Mouse (Mus musculus) CH12.LX (cell line): ENCODE results near the gene Enpp6. TPM values are rescaled to one million over a fixed set of nuclear protein-coding genes. Genes with fewer than 3 reads are reported as not detected.

Source experiments
- DNase-seq: peaks from one replicate; pipeline ENCODE4 v3.0.0-alpha.2; 2013; ENCODE audit errors: extremely low read depth
- H3K27ac ChIP-seq: 2 replicates; pipeline ENCODE4 v1.5.1; 2012; ENCODE audit warnings: low read depth, mild to moderate bottlenecking, control low read depth, moderate library complexity; ENCODE audit not compliant: insufficient read depth
- H3K27me3 ChIP-seq: replicated peaks from 2 replicates; pipeline ENCODE3; 2012; ENCODE audit warnings: inconsistent platforms
- H3K36me3 ChIP-seq, 2 experiments: replicated peaks in 1 of 2; 2 replicates each; pipeline versions ENCODE3 to v1.6.1; 2012; ENCODE audit warnings: inconsistent platforms in 1 of 2, low read length in 1 of 2, mild to moderate bottlenecking in 1 of 2, mixed read lengths in 1 of 2, moderate library complexity in 1 of 2; ENCODE audit not compliant: control insufficient read depth in 1 of 2, insufficient read depth in 1 of 2
- H3K4me1 ChIP-seq, 2 experiments: 2 replicates each; pipeline ENCODE4 v1.6.1; 2012; ENCODE audit warnings: inconsistent platforms in 1 of 2, moderate library complexity in 1 of 2; ENCODE audit not compliant: insufficient read depth in 2 of 2, control insufficient read depth in 1 of 2
- H3K4me2 ChIP-seq: 2 replicates; pipeline ENCODE4 v1.6.1; 2012; ENCODE audit warnings: low read depth, mild to moderate bottlenecking, control low read depth; ENCODE audit not compliant: poor library complexity, insufficient read depth, severe bottlenecking
- H3K4me3 ChIP-seq, 3 experiments: fragments of 150-350 bp in 1 of 3; sonication (generic) in 1 of 3; replicated peaks in 1 of 3; 2 replicates each; pipeline versions ENCODE3 to v1.5.1; 2011 to 2012; ENCODE audit warnings: low read depth in 2 of 3, low read length in 2 of 3, mild to moderate bottlenecking in 2 of 3, moderate library complexity in 2 of 3, control low read depth in 1 of 3, improper control_type of control experiment in 1 of 3, inconsistent platforms in 1 of 3, mixed read lengths in 1 of 3; ENCODE audit not compliant: poor library complexity in 1 of 3
- H3K79me2 ChIP-seq: replicated peaks from 2 replicates; pipeline ENCODE4 v1.6.1; 2012; ENCODE audit warnings: mild to moderate bottlenecking, moderate library complexity; ENCODE audit not compliant: control insufficient read depth, poor library complexity, insufficient read depth, severe bottlenecking; ENCODE audit errors: extremely low read depth
- H3K9ac ChIP-seq: 2 replicates; pipeline ENCODE4 v1.6.1; 2012; ENCODE audit warnings: low read depth, mild to moderate bottlenecking, control low read depth, moderate library complexity; ENCODE audit not compliant: insufficient read depth
- H3K9me3 ChIP-seq: replicated peaks from 2 replicates; pipeline ENCODE3; 2012; ENCODE audit warnings: low read length, inconsistent platforms, mixed read lengths
- BHLHE40 ChIP-seq: IDR thresholded peaks from 2 replicates; pipeline ENCODE4 v1.6.1; 2011; ENCODE audit warnings: mild to moderate bottlenecking, low read depth, low read length, improper control_type of control experiment
- CHD1 ChIP-seq: IDR thresholded peaks from 2 replicates; pipeline ENCODE4 v1.6.1; 2012; ENCODE audit warnings: low read depth, low read length, improper control_type of control experiment, inconsistent platforms
- CHD2 ChIP-seq: IDR thresholded peaks from 2 replicates; pipeline ENCODE4 v1.6.1; 2011; ENCODE audit warnings: low read length, improper control_type of control experiment
- CTCF ChIP-seq, 2 experiments: IDR thresholded peaks in 1 of 2; conservative IDR thresholded peaks in 1 of 2; 2 replicates each; pipeline ENCODE4 v1.5.1; 2011 to 2012; ENCODE audit warnings: low read depth in 2 of 2, low read length in 2 of 2, improper control_type of control experiment in 1 of 2, inconsistent platforms in 1 of 2, mild to moderate bottlenecking in 1 of 2, moderate library complexity in 1 of 2
- E2F4 ChIP-seq: IDR thresholded peaks from 2 replicates; pipeline ENCODE4 v1.6.1; 2011; ENCODE audit warnings: low read depth, low read length, improper control_type of control experiment; ENCODE audit not compliant: insufficient replicate concordance
- ELF1 ChIP-seq: IDR thresholded peaks from 2 replicates; pipeline ENCODE4 v1.6.1; 2014; ENCODE audit warnings: low read depth, mild to moderate bottlenecking, inconsistent platforms, low read length, improper control_type of control experiment
- EP300 ChIP-seq: IDR thresholded peaks from 2 replicates; pipeline ENCODE4 v1.6.1; 2011; ENCODE audit warnings: low read length, improper control_type of control experiment
- ETS1 ChIP-seq: conservative IDR thresholded peaks from 2 replicates; pipeline ENCODE4 v1.6.1; 2012; ENCODE audit warnings: low read depth, mild to moderate bottlenecking, inconsistent platforms, low read length, improper control_type of control experiment, moderate library complexity
- GABPA ChIP-seq: IDR thresholded peaks from 2 replicates; pipeline ENCODE4 v1.6.1; 2012; ENCODE audit warnings: low read depth, low read length, improper control_type of control experiment, inconsistent platforms; ENCODE audit not compliant: insufficient replicate concordance
- HCFC1 ChIP-seq: IDR thresholded peaks from 2 replicates; pipeline ENCODE4 v1.6.1; 2012; ENCODE audit warnings: low read depth, mild to moderate bottlenecking, inconsistent platforms, low read length, improper control_type of control experiment
- IRF4 ChIP-seq: IDR thresholded peaks from 2 replicates; pipeline ENCODE4 v1.6.1; 2014; ENCODE audit warnings: low read depth, mild to moderate bottlenecking, inconsistent platforms, low read length, improper control_type of control experiment
- JUN ChIP-seq: IDR thresholded peaks from 2 replicates; pipeline ENCODE4 v1.6.1; 2011; ENCODE audit warnings: low read depth, mild to moderate bottlenecking, low read length, improper control_type of control experiment, moderate library complexity; ENCODE audit not compliant: insufficient read depth
- JUND ChIP-seq: conservative IDR thresholded peaks from 2 replicates; pipeline ENCODE4 v1.6.1; 2011; ENCODE audit warnings: low read depth, low read length, improper control_type of control experiment
- KAT2A ChIP-seq: IDR thresholded peaks from 2 replicates; pipeline ENCODE4 v1.6.1; 2012; ENCODE audit warnings: low read length, improper control_type of control experiment, inconsistent platforms; ENCODE audit not compliant: insufficient replicate concordance
- MAFK ChIP-seq: IDR thresholded peaks from 2 replicates; pipeline ENCODE4 v1.6.1; 2011; ENCODE audit warnings: low read length, improper control_type of control experiment; ENCODE audit not compliant: insufficient replicate concordance
- MAX ChIP-seq: IDR thresholded peaks from 2 replicates; pipeline ENCODE4 v1.6.1; 2011; ENCODE audit warnings: low read length, improper control_type of control experiment
- MAZ ChIP-seq: IDR thresholded peaks from 2 replicates; pipeline ENCODE4 v1.6.1; 2012; ENCODE audit warnings: low read depth, mild to moderate bottlenecking, inconsistent platforms, low read length, improper control_type of control experiment, moderate library complexity
- MEF2A ChIP-seq: IDR thresholded peaks from 2 replicates; pipeline ENCODE4 v1.6.1; 2014; ENCODE audit warnings: low read depth, mild to moderate bottlenecking, inconsistent platforms, low read length, improper control_type of control experiment, borderline replicate concordance
- MXI1 ChIP-seq: IDR thresholded peaks from 2 replicates; pipeline ENCODE4 v1.6.1; 2011; ENCODE audit warnings: mild to moderate bottlenecking, low read depth, low read length, improper control_type of control experiment
- MYC ChIP-seq: IDR thresholded peaks from 2 replicates; pipeline ENCODE4 v1.6.1; 2011; ENCODE audit warnings: low read depth, mild to moderate bottlenecking, improper control_type of control experiment, low read length
- NELFE ChIP-seq: IDR thresholded peaks from 2 replicates; pipeline ENCODE4 v1.6.1; 2011; ENCODE audit warnings: low read depth, low read length, improper control_type of control experiment
- NRF1 ChIP-seq: IDR thresholded peaks from 2 replicates; pipeline ENCODE4 v1.6.1; 2014; ENCODE audit warnings: low read depth, mild to moderate bottlenecking, inconsistent platforms, low read length, improper control_type of control experiment, moderate library complexity
- PAX5 ChIP-seq: IDR thresholded peaks from 2 replicates; pipeline ENCODE4 v1.6.1; 2012; ENCODE audit warnings: low read length, inconsistent platforms, mixed read lengths
- POLR2A ChIP-seq: IDR thresholded peaks from 2 replicates; pipeline ENCODE4 v1.6.1; 2011; ENCODE audit warnings: low read depth, mild to moderate bottlenecking, improper control_type of control experiment, low read length
- POLR2AphosphoS2 ChIP-seq: IDR thresholded peaks from 2 replicates; pipeline ENCODE4 v1.6.1; 2011; ENCODE audit warnings: low read depth, low read length, improper control_type of control experiment
- RAD21 ChIP-seq: IDR thresholded peaks from 2 replicates; pipeline ENCODE4 v1.6.1; 2011; ENCODE audit warnings: low read depth, mild to moderate bottlenecking, low read length, improper control_type of control experiment, moderate library complexity
- RCOR1 ChIP-seq: conservative IDR thresholded peaks from 2 replicates; pipeline ENCODE4 v1.6.1; 2012; ENCODE audit warnings: low read depth, mild to moderate bottlenecking, inconsistent platforms, low read length, improper control_type of control experiment
- SIN3A ChIP-seq: IDR thresholded peaks from 2 replicates; pipeline ENCODE4 v1.6.1; 2012; ENCODE audit warnings: low read length, improper control_type of control experiment, inconsistent platforms
- SMC3 ChIP-seq: IDR thresholded peaks from 2 replicates; pipeline ENCODE4 v1.6.1; 2011; ENCODE audit warnings: low read depth, low read length, improper control_type of control experiment
- TBP ChIP-seq: conservative IDR thresholded peaks from 2 replicates; pipeline ENCODE4 v1.6.1; 2011; ENCODE audit warnings: low read depth, low read length, improper control_type of control experiment
- TCF12 ChIP-seq: IDR thresholded peaks from 2 replicates; pipeline ENCODE4 v1.6.1; 2014; ENCODE audit warnings: low read depth, mild to moderate bottlenecking, inconsistent platforms, low read length, improper control_type of control experiment
- UBTF ChIP-seq: IDR thresholded peaks from 2 replicates; pipeline ENCODE4 v1.6.1; 2012; ENCODE audit warnings: low read depth, mild to moderate bottlenecking, inconsistent platforms, low read length, improper control_type of control experiment, moderate library complexity
- USF1 ChIP-seq: IDR thresholded peaks from 2 replicates; pipeline ENCODE4 v1.6.1; 2014; ENCODE audit warnings: low read depth, mild to moderate bottlenecking, inconsistent platforms, low read length, improper control_type of control experiment
- USF2 ChIP-seq: conservative IDR thresholded peaks from 2 replicates; pipeline ENCODE4 v1.6.1; 2011; ENCODE audit warnings: low read depth, low read length, improper control_type of control experiment
- ZC3H11A ChIP-seq: IDR thresholded peaks from 2 replicates; pipeline ENCODE4 v1.6.1; 2012; ENCODE audit warnings: low read depth, mild to moderate bottlenecking, inconsistent platforms, low read length, improper control_type of control experiment
- ZKSCAN1 ChIP-seq: IDR thresholded peaks from 2 replicates; pipeline ENCODE4 v1.6.1; 2012; ENCODE audit warnings: low read depth, inconsistent platforms, low read length, improper control_type of control experiment, borderline replicate concordance
- ZMIZ1 ChIP-seq: IDR thresholded peaks from 2 replicates; pipeline ENCODE4 v1.6.1; 2012; ENCODE audit warnings: low read depth, mild to moderate bottlenecking, inconsistent platforms, low read length, improper control_type of control experiment
- ZNF384 ChIP-seq: IDR thresholded peaks from 2 replicates; pipeline ENCODE4 v1.6.1; 2012; ENCODE audit warnings: low read depth, low read length, improper control_type of control experiment, inconsistent platforms
- dilution Hi-C: fragments of 300-500 bp; cut with MboI; formaldehyde crosslinking; loops from 2 replicates; pipeline ENCODE4 v1.14.3; 2020; ENCODE audit warnings: low sequenced_read_pairs; ENCODE audit not compliant: extremely low pct_unique_long_range_greater_than_20kb, extremely low pct_ligation_motif_present
- in situ Hi-C: fragments of 300-500 bp; cut with MboI; formaldehyde crosslinking; loops from 3 replicates; pipeline ENCODE4 v1.14.3; 2019; ENCODE audit warnings: low sequenced_read_pairs, low pct_ligation_motif_present, low pct_unique_long_range_greater_than_20kb, mixed read lengths
- polyA plus RNA-seq: library from polyadenylated mRNA; unstranded; fragments of >175 nt; gene quantifications from 2 replicates; pipeline ENCODE4 v1.2.1, GENCODE M21; 2012; ENCODE audit warnings: low read depth; ENCODE audit not compliant: insufficient read length
- total RNA-seq, 2 experiments: library from RNA; depleted of rRNA; stranded (reverse); fragments of 300-350 nt in 1 of 2; fragments of >200 nt in 1 of 2; gene quantifications; 2 replicates each; pipeline ENCODE4 v1.2.3; 2012 to 2014

Gene Enpp6
- total and polyA plus RNA-seq, 3 experiments = not detected

DNA sequence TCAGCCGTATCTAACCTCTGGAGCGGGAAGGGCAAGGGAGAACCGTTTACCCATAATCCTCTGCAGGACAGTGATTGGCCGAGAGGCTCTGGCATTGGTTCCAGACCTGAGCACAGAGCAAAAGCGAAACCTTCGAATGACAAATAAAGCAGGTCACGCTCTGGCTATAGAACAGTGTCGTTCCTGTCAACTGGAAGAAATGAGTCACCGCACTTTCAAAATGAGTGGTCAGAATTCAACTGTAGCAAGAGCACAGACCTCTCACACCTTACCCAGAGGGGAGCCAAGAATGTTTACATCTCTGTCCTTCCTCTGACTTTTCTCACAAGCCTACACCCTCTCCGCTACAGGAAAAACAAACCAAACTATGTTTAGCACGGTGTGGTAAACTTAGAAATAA lies 45.4 kb upstream of the Enpp6 start:
- H3K9ac ChIP-seq = peak overlapping the region; percentile 9; the same call in 1 of the 2 replicates
- H3K9me3 ChIP-seq = peaks cover 14% of the 10 kb centered on the region
- TF ChIP-seq PAX5 (no peak), SMC3 (no peak; the same call in 1 of the 2 replicates), ZMIZ1 (0 out of 2 replicates have a peak, but pooled peaks have one; percentile 16), IRF4 (peak; percentile 100), NRF1 (no peak), CHD1 (0 out of 2 replicates have a peak, but pooled peaks have one; percentile 4), HCFC1 (peak; percentile 63), MXI1 (peak; percentile 79), RAD21 (no peak; the same call in 1 of the 2 replicates), ZKSCAN1 (no peak), MEF2A (peak; percentile 99), CHD2 (peak; percentile 92), NELFE (no peak), JUN (peak; percentile 100), JUND (peak; percentile 100), BHLHE40 (peak; percentile 100), USF1 (no peak), POLR2A (peak; percentile 39; the same call in 1 of the 2 replicates), MAZ (peak; percentile 96), POLR2AphosphoS2 (0 out of 2 replicates have a peak, but pooled peaks have one; percentile 46), ELF1 (peak; percentile 52; the same call in 1 of the 2 replicates), UBTF (peak; percentile 92), ZNF384 (peak; percentile 56; the same call in 1 of the 2 replicates), USF2 (no peak), MYC (peak; percentile 94), TBP (peak; percentile 63; the same call in 1 of the 2 replicates), MAFK (peak; percentile 86), E2F4 (peak; percentile 84; the same call in 1 of the 2 replicates), ETS1 (peak; percentile 100), KAT2A (no peak), EP300 (peak; percentile 100), RCOR1 (peak; percentile 100), ZC3H11A (no peak), GABPA (no peak), SIN3A (peak; percentile 98), TCF12 (peak; percentile 96), MAX (peak; percentile 69), CTCF (conservative IDR thresholded peaks at IDR 0.05 in 1 of 2, IDR thresholded peaks at IDR 0.05 in 1 of 2; ENCODE audit: low read depth in 2 of 2, low read length in 2 of 2) (no peak)
- peaks cover 33 to 71% of the 10 kb centered on the region in 2 experiments for H3K4me1 ChIP-seq
- dilution Hi-C loops = no loop called here
- H3K4me3 ChIP-seq = no peak overlapping the region
- in situ Hi-C loops = loop anchor here (25.0 kb wide), 1 partner anchor 729 kb away; the partner anchor contains the start of gene Slc25a4
- no peaks in the 10 kb centered on the region for H3K36me3 ChIP-seq
- peak; percentile 100 for DNase-seq
- H3K27ac ChIP-seq = peak overlapping the region; percentile 98
- H3K27me3 ChIP-seq = no peaks in the 10 kb centered on the region
- peak overlapping the region; percentile 35; the same call in 1 of the 2 replicates for H3K4me2 ChIP-seq
- H3K79me2 ChIP-seq = no peaks in the 10 kb centered on the region
